Mouse (Mus musculus) heart, embryonic 13.5 days (tissue): Measurements from ENCODE around the gene Anapc11. TPM values are rescaled to one million over a fixed set of nuclear protein-coding genes. Genes with fewer than 3 reads are reported as not detected.

Source experiments
- ATAC-seq: fragments of 200-750 bp; cut with Nextera tagmentation; 2 replicates; pipeline ENCODE4 v1.8.0; 2017; ENCODE audit warnings: moderate TSS enrichment; ENCODE audit not compliant: insufficient number of reproducible peaks, low FRiP score, low TSS enrichment; ENCODE audit errors: extremely low read depth
- H3K27ac ChIP-seq: fragments of 300-500 bp; sonication (generic); replicated peaks from 2 replicates; pipeline ENCODE4 v1.5.1; 2015; ENCODE audit warnings: moderate library complexity, mild to moderate bottlenecking, inconsistent platforms
- H3K27me3 ChIP-seq: fragments of 300-500 bp; sonication (generic); replicated peaks from 2 replicates; pipeline ENCODE4 v1.6.1; 2015; ENCODE audit warnings: mild to moderate bottlenecking, inconsistent platforms
- H3K36me3 ChIP-seq: fragments of 300-500 bp; sonication (generic); 2 replicates; pipeline ENCODE4 v1.6.1; 2015; ENCODE audit warnings: mild to moderate bottlenecking, inconsistent platforms
- H3K4me1 ChIP-seq: fragments of 300-500 bp; sonication (generic); 2 replicates; pipeline ENCODE4 v1.6.1; 2015; ENCODE audit warnings: inconsistent platforms
- H3K4me2 ChIP-seq: fragments of 300-500 bp; sonication (generic); 2 replicates; pipeline ENCODE4 v1.6.1; 2015; ENCODE audit warnings: inconsistent platforms, mild to moderate bottlenecking, moderate library complexity
- H3K4me3 ChIP-seq: fragments of 300-500 bp; sonication (generic); 2 replicates; pipeline ENCODE4 v1.5.1; 2015; ENCODE audit warnings: moderate library complexity, mild to moderate bottlenecking, inconsistent platforms
- H3K9ac ChIP-seq: fragments of 300-500 bp; sonication (generic); 2 replicates; pipeline ENCODE4 v1.6.1; 2015; ENCODE audit warnings: inconsistent platforms, mild to moderate bottlenecking, moderate library complexity
- H3K9me3 ChIP-seq: fragments of 300-500 bp; sonication (generic); 2 replicates; pipeline ENCODE4 v1.6.1; 2016; ENCODE audit warnings: inconsistent platforms
- WGBS: fragments of 180-500 bp; shearing (Covaris S2); methylation state at CpG from one replicate; pipeline ENCODE4 v1.1.7; 2015; ENCODE audit warnings: mixed read lengths; 5-methylcytosine and 5-hydroxymethylcytosine counted together
- polyA plus RNA-seq: library from polyadenylated mRNA; unstranded; fragments of >200 nt; fragmentation: Nextera tagmentation; extraction: Ambion mirVana; gene quantifications from 2 replicates; pipeline ENCODE4 v1.2.1, GENCODE M21; 2015

The Anapc11 gene
- polyA plus RNA-seq, 1 experiment from 2014 or later, result 174 TPM

DNA sequence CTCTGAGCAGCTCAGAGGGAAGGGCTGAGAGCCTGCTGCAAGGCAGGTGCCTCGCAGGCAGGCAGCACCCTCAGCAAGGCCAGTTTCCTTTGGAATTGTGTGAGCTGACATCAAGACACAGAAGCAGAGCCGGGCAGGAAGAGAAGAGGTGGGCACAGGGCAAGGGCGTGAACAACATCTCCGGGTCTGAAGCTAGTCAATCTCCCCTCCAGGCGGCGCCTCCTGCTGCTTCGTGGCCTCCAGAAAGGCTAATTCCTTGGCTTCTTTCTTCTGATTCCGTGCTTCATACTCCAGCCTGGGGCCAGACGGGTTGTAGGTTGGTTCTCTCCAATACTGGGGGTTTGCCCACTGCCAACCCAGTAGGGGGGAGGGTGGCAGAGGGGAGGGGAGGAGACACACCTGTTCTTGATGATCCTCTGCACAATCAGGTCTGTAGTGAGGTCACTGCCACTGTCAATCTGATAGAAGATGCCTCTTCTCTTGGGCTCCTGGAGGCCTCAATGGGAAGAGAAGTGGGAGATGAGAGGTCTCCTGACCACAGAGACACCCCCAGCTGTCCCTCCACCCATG is 12.3 kb downstream of the Anapc11 start:
- Histone ChIP-seq H3K36me3 (peaks cover 71% of the 10 kb centered on the region), H3K27ac (no peak overlapping the region), H3K27me3 (0 out of 2 replicates have a peak, but pooled peaks cover 12% of the 10 kb centered on the region), H3K9ac (no peak overlapping the region), H3K4me3 (no peak overlapping the region), H3K4me1 (peaks cover 39% of the 10 kb centered on the region), H3K4me2 (no peak overlapping the region), H3K9me3 (no peaks in the 10 kb centered on the region)
- ATAC-seq, result no peak
- 75% methylated on average over 9 of the region's 9 CpGs for WGBS

DNA sequence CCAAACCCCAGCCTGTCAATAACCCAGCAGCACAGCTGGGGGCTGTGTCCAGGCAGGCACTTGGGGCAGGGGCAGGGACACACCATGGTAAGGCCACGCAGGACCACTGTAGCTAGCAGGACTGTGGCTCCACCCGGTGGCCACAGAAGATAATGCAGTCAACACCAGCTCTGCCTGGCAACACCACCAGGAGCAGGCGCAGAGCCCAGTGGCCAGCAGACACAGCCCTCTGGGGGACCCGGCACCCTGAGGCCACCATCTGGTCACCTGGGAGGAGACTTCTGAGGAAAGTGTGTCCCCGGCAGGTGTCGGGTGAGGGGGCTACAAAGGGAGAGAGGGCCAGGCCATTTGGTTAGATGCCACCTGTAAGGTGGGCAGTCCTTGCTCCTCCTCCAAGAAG is 14.5 kb downstream of the Anapc11 start:
- no peaks in the 10 kb centered on the region for H3K9me3 ChIP-seq
- no peak for ATAC-seq
- H3K9ac ChIP-seq, result no peak overlapping the region
- H3K27me3 ChIP-seq, result 0 out of 2 replicates have a peak, but pooled peaks cover 12% of the 10 kb centered on the region
- H3K36me3 ChIP-seq, result peaks cover 60% of the 10 kb centered on the region
- H3K4me2 ChIP-seq, result no peak overlapping the region
- peaks cover 39% of the 10 kb centered on the region for H3K4me1 ChIP-seq
- no peak overlapping the region for H3K4me3 ChIP-seq
- 40% methylated on average over 6 of the region's 6 CpGs for WGBS
- no peak overlapping the region for H3K27ac ChIP-seq

DNA sequence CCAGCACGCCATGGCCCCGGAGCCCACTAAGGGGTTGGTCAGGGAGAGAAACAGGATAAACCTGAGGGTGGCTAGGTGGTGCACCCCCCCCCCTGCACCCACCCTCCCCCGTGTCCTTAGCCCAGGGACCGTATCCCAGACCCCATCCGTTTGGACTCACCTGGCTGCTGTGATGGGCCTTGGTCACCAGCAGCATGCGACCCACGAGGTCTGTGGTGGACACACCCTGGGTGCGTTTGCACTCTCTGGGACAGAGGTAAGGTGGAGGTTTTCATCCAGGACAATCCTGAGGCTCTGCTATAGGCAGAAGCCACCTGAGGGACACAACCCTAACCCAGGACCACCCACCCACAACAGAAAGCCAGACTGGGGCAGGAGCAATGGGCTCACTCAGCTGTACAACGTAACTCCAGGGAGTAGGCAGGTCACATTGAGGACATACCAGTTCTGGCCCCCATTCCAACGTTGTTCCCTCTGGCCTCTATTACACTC is 15.3 kb downstream of the Anapc11 start:
- no peak overlapping the region for H3K4me2 ChIP-seq
- WGBS, result 89% methylated on average over 10 of the region's 10 CpGs
- H3K27ac ChIP-seq, result no peak overlapping the region
- peaks cover 35% of the 10 kb centered on the region for H3K4me1 ChIP-seq
- ATAC-seq, result no peak
- H3K36me3 ChIP-seq, result peaks cover 65% of the 10 kb centered on the region
- no peak overlapping the region for H3K9ac ChIP-seq
- H3K27me3 ChIP-seq, result 0 out of 2 replicates have a peak, but pooled peaks cover 8% of the 10 kb centered on the region
- H3K4me3 ChIP-seq, result no peak overlapping the region
- no peaks in the 10 kb centered on the region for H3K9me3 ChIP-seq

DNA sequence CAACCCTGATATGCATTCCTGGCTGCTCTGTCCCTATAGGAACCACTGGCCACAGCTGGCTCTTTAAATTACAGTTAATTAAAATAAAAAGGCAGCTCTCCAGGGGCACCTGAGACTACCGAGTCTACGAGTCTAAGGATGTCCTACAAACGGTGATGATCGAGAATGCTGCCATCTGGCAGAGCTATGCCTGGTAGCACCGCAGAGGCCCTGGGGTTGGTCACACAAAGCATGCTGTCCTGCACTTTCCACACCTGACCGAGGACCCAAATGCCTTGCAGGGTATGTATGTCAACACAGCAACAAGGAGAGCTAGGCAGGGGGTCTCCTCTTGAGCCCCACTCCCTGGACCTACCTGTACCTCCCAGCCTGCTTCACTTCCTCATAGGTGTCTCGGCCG is 15.8 kb downstream of the Anapc11 start:
- Histone ChIP-seq H3K36me3 (peaks cover 70% of the 10 kb centered on the region), H3K27ac (no peak overlapping the region), H3K4me2 (no peak overlapping the region), H3K9ac (no peak overlapping the region), H3K27me3 (0 out of 2 replicates have a peak, but pooled peaks cover 4% of the 10 kb centered on the region), H3K9me3 (no peaks in the 10 kb centered on the region), H3K4me3 (no peak overlapping the region), H3K4me1 (peaks cover 31% of the 10 kb centered on the region)
- WGBS, result 86% methylated on average over 8 of the region's 8 CpGs
- ATAC-seq, result no peak

DNA sequence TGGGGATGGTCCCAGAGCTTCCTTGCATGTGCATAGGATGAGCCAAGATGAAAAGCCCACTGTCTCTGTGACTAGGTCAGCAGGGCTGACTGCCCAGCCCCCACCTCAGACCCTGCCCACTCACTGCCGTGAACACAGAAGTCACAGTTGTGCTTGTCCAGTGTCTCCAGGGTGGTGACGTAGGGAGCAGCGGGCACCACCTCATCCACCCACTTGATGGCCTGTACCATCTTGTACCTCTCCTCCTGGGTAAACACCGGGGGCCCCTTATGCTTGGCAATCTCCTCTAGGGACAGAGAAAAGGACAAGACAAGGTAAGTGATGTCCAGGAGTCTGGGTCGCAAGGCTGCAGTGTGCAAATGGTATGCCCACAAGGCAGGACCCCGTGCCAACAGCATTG is 16.9 kb downstream of the Anapc11 start:
- Histone ChIP-seq H3K27ac (no peak overlapping the region), H3K4me1 (peaks cover 21% of the 10 kb centered on the region), H3K4me2 (no peak overlapping the region), H3K27me3 (no peaks in the 10 kb centered on the region), H3K9me3 (no peaks in the 10 kb centered on the region), H3K9ac (no peak overlapping the region), H3K4me3 (no peak overlapping the region), H3K36me3 (peaks cover 76% of the 10 kb centered on the region)
- ATAC-seq, result no peak
- whole genome bisulfite sequencing, result 90% methylated on average over 6 of the region's 6 CpGs

DNA sequence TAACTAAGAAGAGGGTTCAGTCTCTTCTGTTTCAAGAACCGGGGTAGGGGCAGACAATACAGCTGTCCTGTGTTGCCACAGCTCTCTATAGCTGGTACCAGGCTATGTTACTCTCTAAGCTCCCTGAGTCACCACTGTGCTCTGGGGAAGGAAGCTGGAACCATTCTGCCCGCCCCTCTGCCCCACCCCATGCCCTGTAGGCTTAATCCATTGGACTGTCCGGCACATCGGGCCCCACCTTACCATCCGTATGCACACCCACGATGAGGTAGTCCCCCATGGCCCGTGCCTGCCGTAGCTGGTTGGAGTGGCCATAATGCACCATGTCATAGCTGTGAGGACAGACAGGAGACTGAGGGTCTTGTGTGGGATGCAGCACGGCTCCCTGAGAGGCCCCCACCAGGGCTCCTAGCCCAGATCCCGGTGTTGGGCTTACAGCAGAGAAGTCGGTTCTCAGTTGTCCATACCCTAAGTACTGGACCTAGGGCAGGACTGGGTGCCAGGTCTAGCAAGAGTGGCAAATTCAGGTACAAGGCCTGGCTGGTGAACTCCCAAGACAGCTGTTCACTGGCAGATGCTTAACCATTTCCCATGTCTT is 17.5 kb downstream of the Anapc11 start:
- H3K4me3 ChIP-seq, result no peak overlapping the region
- H3K4me2 ChIP-seq, result no peak overlapping the region
- ATAC-seq, result no peak
- no peaks in the 10 kb centered on the region for H3K9me3 ChIP-seq
- peaks cover 21% of the 10 kb centered on the region for H3K4me1 ChIP-seq
- H3K27me3 ChIP-seq, result no peaks in the 10 kb centered on the region
- 91% methylated on average over 11 of the region's 11 CpGs for WGBS
- H3K27ac ChIP-seq, result no peak overlapping the region
- H3K36me3 ChIP-seq, result peaks cover 76% of the 10 kb centered on the region
- no peak overlapping the region for H3K9ac ChIP-seq

DNA sequence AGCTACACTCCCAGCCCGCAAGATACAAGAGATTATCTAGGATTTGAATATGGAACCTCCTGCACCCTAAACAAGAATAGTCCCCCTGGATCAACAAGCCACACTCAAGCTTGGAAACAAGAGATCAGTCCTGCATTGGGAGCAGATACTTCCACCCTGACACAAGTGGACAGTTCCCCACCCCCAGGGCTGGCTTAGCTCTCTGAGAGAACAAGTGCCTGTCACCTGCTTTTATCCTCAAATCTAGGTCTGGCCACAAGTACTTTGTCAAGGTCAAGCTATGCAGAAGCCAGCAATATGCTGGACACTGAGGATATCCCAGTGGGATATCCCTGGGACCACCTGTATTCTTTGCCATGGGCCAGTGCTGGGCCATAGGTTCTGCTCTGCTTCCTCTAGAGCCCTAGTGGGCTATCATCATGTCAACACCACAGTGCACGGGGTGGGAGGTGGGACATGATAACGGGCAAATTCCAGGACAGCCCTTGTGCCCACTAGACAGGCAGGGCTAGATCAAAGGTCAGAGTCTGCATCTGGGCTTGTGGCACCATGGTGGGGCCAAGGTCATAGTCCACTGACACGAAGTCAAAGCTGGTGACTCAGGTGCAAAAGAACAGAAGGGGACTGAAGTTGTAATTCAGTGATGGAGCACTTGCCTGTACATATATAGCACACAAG is 18.5 kb downstream of the Anapc11 start:
- H3K4me1 ChIP-seq, result peaks cover 21% of the 10 kb centered on the region
- no peaks in the 10 kb centered on the region for H3K9me3 ChIP-seq
- peaks cover 76% of the 10 kb centered on the region for H3K36me3 ChIP-seq
- peak overlapping the region; percentile 88 for H3K4me3 ChIP-seq
- H3K27me3 ChIP-seq, result no peaks in the 10 kb centered on the region
- H3K4me2 ChIP-seq, result peak overlapping the region; percentile 87
- H3K9ac ChIP-seq, result peak overlapping the region; percentile 93
- ATAC-seq, result no peak
- peak overlapping the region; percentile 73 for H3K27ac ChIP-seq
- WGBS, result 27% methylated on average over 4 of the region's 4 CpGs

DNA sequence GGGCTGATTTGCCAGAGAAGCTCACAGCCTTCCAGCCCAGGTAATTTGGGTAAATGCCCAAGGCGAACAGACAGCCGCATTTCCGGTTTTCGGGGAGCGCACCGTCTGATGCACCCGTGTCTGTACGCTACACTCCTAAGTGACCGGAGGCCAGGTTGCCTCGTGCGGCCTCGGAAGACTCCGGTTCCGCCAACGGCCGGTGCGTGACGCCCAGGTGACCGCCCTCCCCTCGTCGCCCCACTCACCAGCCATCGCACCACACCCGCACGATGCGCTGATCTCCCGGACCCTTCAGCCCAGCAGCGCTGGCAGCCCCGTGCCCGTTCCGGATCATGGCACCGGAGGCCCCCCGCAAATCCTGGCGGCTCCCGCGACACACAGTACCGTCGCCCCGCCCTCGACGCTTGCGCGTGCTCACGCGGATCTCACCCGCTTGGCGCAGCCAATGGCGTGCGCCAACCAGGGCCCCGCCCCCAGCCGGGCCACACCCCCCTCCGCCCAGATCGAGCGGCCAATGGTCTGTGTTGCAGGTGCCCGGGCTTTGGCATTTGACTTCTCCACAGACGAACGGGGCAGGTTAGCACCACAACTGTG is 19.4 kb downstream of the Anapc11 start, which contains the start of gene Pcyt2:
Gene Pcyt2 (minus strand): TSS at position 418 of the 594 bp plus-strand sequence.
- H3K4me3 ChIP-seq, result peak within 1 kb of the TSS; percentile 88
- peaks cover 76% of the 10 kb centered on the region for H3K36me3 ChIP-seq
- H3K27me3 ChIP-seq, result no peaks in the 10 kb centered on the region
- peaks cover 21% of the 10 kb centered on the region for H3K4me1 ChIP-seq
- ATAC-seq, result peak; percentile 93
- under 1% methylated on average over 56 of the region's 56 CpGs for WGBS
- no peaks in the 10 kb centered on the region for H3K9me3 ChIP-seq
- H3K4me2 ChIP-seq, result peak within 1 kb of the TSS; percentile 87
- H3K9ac ChIP-seq, result peak within 1 kb of the TSS; percentile 93
- H3K27ac ChIP-seq, result peak within 1 kb of the TSS; percentile 73

DNA sequence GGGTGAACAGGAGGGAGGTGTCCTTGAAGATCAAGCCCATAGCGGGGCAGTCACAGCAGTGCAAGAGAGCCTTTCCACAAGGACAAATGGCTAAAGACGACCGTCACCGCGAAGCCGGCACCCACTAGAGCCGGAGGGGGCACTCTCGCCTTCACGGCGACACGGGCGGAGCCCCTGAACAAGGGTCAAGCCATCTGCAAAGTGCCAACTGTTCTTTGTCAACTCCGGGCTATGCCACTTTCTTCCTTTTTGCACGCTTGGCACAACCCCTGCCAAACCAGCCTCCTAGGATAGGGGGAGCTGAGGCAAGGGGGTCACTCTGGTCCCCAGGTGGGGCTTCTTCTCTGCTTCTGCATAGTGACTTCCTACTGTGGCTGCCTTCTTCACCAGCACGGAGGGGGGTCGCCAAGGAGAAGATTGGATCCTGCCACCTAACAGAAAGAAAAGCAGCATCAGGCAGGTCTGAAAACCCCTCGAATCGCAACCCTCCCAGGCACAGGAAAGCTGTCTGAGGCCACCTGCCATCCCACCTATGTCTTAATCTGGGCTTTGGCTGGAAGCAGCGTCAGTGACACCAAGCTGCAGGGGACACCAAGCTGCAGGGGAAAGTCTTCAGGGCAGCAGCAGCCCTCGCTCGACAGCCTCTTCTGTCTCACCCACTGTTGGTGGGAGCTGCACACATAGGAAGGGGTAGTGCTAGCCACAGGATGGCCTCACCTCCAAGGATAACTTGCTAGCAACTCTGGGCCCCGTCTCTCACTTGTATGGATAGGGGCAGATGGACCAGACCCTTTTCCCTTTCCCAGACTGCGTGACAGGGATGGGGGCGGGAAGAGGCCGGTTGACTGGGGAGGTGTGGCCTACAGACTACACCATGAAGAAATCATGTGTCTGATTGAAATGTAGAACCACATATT is 20.7 kb downstream of the Anapc11 start:
- Histone ChIP-seq H3K4me2 (no peak overlapping the region), H3K4me1 (peaks cover 27% of the 10 kb centered on the region), H3K36me3 (peaks cover 72% of the 10 kb centered on the region), H3K27me3 (no peaks in the 10 kb centered on the region), H3K4me3 (no peak overlapping the region), H3K27ac (no peak overlapping the region; the same call in 1 of the 2 replicates), H3K9ac (no peak overlapping the region), H3K9me3 (no peaks in the 10 kb centered on the region)
- ATAC-seq, result no peak
- WGBS, result 92% methylated on average over 25 of the region's 25 CpGs

DNA sequence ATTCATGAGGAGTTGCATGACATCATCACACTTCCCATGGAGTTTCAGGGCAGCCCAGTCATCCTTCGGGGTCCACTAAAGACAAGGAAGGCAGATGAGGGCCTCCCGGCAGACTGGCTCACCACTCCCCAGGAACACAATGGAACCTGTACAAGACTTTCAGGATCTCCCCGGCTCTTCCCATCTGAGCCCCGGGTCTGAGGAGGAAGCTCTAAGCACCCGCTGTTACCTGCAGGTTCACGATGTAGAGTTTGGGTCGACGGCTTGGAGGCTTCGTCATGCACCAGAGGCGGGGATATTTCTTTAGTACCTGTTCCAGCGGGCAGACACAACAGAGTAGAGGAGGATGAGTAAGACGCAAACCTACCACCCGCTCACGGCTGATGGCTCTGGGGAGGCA is 22.0 kb downstream of the Anapc11 start:
- Histone ChIP-seq H3K9me3 (no peaks in the 10 kb centered on the region), H3K27ac (no peak overlapping the region), H3K27me3 (no peaks in the 10 kb centered on the region), H3K4me1 (peaks cover 34% of the 10 kb centered on the region), H3K4me3 (no peak overlapping the region), H3K36me3 (peaks cover 64% of the 10 kb centered on the region), H3K9ac (no peak overlapping the region), H3K4me2 (no peak overlapping the region)
- WGBS, result 91% methylated on average over 14 of the region's 14 CpGs
- ATAC-seq, result no peak
